In genomic region chr12:98144464-98144863, GRCm38 (mm10) we compare ENCODE assay signal across 18 mouse cellular contexts.
"Had no signal": no experiment of that assay in that cellular context is flagged by ENCODE, and none has a peak within 500 bp of the region (broad histone marks: within the 10 kb centered on the region; RNA-seq: fewer than 3 reads in every experiment).

No protein-coding gene starts in this region.

- H3K27me3 ChIP-seq: midbrain, embryonic 12.5 days; neural tube, embryonic 13.5 days; neural tube, embryonic 15.5 days had no signal

- H3K4me2 ChIP-seq: lung, embryonic 14.5 days; midbrain, embryonic 12.5 days; neural tube, embryonic 13.5 days; neural tube, embryonic 15.5 days had no signal

- H3K27ac ChIP-seq: midbrain, embryonic 10.5 days; midbrain, embryonic 12.5 days; neural tube, embryonic 13.5 days; neural tube, embryonic 15.5 days had no signal

- H3K36me3 ChIP-seq: midbrain, embryonic 10.5 days; midbrain, embryonic 12.5 days; neural tube, embryonic 13.5 days; neural tube, embryonic 15.5 days had no signal

- H3K9ac ChIP-seq: lung, embryonic 14.5 days; midbrain, embryonic 12.5 days; neural tube, embryonic 13.5 days; neural tube, embryonic 15.5 days had no signal

- H3K9me3 ChIP-seq: midbrain, embryonic 10.5 days; midbrain, embryonic 12.5 days; neural tube, embryonic 13.5 days; neural tube, embryonic 15.5 days had no signal

- DNase-seq: lung, embryonic 14.5 days; lung, postnatal 10 days; lung, postnatal 4 days; midbrain, embryonic 14.5 days; retina, postnatal 1 day; right cerebral cortex, adult 18-20 months; right cerebral cortex, postnatal 25 days; right cerebral cortex, postnatal 4 days; spleen, adult 18-20 months; thymus, adult 18-20 months; thymus, postnatal 14 days; thymus, postnatal 36 days had no signal

- H3K4me3 ChIP-seq: midbrain, embryonic 10.5 days; midbrain, embryonic 12.5 days; myocyte; neural tube, embryonic 13.5 days; neural tube, embryonic 15.5 days had no signal

- H3K4me1 ChIP-seq: midbrain, embryonic 10.5 days; midbrain, embryonic 12.5 days; neural tube, embryonic 15.5 days had no signal

- ATAC-seq: midbrain, embryonic 16.5 days had no signal
